Mouse (Mus musculus) gastrocnemius, adult 18-20 months (tissue): ENCODE results near the gene Rtn2. TPM values are rescaled to one million over a fixed set of nuclear protein-coding genes. Genes with fewer than 3 reads are reported as not detected.

Experiments used
- DNase-seq: peaks from one replicate; pipeline ENCODE4 v3.0.0; 2021; ENCODE audit warnings: low spot score
- total RNA-seq, 2 experiments: library from RNA; stranded (reverse); gene quantifications; 2 replicates each; pipeline ENCODE4 v1.2.3; 2021

Rtn2 gene
- total RNA-seq, 2 experiments from 2014 or later = 1,025 to 1,102 TPM

DNA sequence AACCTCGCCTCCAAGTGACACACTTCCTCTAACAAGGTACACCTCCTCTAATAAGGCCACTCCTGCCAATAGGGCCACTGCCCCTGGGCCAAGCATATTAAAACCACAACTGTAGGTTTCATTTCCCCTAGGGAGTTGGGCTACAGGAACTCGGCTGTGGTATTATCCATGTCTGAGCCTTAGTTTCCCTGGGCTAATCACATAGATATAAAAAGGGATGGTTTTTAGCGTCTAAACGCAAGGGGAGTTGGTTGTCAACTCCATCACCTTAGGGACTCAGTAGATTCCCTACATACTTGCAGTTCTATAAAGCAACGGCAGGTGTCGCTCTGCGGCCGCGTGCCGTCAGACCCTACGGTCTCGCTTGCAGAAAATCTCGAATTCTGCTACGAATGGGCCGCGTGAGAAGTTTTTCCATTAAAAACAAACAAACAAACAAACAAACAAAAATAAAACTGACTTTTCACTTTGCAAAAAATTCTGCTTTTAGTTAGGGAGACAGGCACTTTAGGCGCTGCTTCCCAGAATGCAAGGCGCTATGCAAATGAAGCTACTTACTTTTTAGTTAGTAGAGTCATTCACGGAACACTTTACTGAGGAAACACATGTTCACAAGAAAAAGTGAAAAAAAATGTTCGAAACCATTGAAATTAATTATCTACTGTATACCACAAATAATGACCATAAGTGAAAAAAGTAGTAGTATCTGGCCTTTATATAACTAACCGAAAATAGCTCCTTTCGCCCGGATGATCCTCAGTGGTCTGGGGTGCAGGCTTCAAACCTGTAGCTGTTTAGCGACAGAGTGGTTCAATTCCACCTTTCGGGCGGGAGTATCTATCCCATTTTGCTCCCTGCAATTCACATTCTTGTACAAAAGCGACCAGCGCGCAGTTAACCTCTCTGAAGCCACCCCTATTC is 18.3 kb downstream of the Rtn2 start:
- DNase-seq = peak; percentile 84

DNA sequence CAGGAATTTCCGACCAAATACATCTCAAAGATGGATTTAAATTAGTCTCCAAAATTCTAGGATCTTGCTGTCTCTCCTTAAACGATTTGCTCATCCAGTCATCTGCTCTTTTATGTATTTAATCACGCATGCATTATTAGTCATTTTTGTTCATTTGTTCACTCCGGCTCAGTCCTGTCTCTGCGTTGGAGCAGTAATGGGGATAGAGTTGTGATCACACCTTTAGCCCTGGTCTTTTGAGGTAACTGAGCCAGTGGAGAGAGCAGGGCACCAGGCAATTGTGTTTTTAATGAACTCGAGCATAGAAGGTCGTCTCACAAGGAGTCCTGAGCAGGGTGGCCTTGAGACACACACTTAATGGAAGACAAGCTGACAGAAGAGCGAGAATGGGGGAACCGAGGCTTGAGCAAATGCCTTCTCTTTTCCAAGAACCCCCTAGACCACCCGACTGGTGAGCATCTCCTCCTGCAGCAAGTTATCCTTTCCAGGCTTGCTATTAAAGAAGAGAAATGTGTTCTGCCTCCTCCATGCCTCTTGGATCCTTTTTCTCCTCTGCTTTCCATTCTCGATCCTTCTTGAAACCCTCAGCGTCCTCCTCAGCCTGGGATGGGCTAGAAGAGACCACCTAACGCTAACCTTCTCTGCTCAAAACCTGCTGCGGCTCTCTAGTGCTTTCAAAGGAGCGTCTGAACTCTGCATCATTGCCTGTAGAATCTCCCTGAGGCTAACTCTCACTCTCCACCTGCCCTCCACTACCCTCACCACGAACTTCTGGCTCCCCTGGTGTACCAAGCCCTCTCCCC is 19.2 kb downstream of the Rtn2 start:
- no peak for DNase-seq

DNA sequence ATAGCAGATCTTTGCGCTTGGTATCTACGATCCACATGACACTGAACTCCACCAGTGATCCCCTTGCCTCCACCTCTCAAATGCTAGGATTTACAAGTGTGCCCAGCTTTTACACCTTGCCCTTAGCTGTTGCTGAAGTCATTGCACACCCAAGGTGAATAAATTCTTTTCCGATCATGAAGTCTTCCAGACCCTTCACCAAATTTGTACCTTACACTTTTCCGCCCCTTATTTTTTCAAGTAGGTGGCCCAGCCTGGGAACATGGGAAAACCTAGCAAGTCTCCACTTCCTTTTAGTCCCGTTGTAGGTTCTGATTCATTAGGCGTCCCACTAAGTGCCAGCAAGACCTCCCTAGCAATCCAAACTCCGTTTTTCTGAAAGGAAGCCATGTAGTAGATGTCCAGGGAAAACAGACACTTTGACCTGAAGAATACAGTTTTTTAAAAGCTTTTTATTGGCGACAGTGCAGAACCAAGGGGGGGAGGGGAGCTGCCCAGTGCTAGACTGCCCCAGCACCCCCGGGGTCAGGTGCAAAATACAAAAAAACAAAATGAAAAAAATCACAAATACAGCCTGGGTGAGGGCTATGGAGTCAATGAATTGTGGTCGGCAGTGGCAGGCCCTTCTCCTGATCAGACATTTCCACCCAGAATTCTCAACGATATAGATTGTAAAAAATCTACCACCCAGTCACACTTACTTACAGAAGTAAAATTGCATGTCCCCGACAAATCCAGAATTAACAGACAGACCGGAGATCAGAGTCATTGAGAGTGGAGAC is 20.0 kb downstream of the Rtn2 start:
- DNase-seq = no peak

DNA sequence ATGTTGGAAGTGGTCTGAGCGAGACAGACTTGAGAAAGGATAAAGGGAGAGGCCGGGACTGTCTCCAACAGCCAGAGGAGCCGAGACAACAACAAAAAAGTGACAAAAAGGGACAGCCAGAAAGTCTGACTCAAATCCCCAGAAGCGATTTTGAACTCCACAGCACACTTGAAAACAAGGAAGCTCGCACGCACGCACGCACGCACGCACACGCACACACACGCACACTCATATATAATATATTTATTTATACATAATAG is 20.6 kb downstream of the Rtn2 start:
- DNase-seq = no peak

DNA sequence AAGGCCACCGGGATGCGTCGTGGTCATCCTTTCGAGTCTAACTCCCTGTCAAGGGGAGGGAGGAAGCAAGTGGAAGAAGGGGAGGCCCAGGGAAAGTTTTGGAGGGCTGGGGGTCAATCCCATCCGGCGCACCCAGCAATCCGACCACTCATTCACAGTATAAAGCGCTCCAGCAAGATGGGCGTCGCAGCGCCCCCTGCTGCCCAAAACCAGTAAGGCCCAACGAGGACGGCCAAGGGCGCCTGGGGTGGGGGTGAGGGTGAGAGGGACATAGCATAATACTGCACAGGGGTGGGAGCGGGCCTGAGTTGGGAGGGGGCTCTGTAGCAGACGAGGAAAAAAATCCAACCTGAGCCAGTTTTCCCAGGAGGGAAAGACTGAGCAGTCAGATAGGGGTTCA is 21.3 kb downstream of the Rtn2 start:
- peak; percentile 75 for DNase-seq

DNA sequence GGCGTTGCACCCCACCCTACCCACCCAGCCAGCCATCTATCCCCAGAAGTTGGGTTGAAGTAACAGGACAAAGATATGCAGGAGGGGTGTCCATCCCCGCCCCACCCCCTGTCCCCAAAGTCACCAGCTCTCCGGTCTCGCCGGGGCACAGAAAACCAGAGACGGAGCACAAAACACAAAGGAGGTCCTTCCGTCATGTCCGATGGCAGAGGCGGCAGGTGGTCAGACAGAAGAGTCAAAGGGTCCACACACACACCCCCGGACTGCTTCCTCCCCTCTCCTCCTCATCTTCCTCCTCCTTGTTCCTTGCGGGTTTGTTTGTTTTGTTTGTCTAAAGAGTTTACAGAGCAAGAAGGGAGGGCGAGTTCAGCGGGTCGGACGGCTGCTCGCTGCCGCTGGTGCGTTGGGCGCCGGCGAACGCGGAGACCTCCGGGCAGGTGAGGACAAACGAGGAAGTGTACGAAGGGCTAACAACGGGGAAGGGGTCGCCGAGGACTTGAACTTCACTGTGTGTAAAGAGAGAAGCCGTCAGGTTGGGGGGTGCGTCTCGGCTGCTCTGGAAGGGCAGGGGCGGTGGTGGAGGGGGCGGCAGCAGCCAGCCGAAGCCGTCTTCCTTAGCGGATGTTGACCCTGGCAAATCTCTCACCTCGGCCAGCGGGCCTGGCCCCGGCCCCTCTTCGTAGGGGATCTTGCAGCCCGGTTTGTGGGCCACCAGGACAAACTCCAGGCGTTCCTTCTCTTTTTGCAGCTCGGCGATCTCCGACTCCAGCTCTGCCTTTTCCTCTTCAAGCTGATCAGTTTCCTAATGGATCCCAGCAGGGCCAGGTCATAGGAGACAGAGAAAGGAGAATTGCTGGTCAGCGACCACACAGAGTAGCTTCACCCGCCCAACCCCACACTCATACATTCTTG is 22.3 kb downstream of the Rtn2 start:
- DNase-seq = no peak

DNA sequence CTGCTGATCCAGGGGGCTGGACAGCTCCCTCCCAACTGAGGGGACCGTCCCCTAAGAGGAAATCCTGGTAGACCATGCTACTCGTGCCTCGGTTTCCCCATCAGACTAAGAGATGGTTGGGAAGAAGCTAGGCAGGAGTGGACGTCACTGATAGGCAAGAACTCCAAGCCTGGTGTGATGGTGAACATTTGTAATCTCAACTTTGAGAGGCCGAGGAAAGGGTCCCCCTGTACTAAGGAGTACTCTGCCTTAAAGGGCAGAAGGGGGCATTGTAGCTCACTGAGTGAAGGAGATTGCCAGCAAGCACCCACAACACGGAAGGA is 22.9 kb downstream of the Rtn2 start:
- DNase-seq = no peak

DNA sequence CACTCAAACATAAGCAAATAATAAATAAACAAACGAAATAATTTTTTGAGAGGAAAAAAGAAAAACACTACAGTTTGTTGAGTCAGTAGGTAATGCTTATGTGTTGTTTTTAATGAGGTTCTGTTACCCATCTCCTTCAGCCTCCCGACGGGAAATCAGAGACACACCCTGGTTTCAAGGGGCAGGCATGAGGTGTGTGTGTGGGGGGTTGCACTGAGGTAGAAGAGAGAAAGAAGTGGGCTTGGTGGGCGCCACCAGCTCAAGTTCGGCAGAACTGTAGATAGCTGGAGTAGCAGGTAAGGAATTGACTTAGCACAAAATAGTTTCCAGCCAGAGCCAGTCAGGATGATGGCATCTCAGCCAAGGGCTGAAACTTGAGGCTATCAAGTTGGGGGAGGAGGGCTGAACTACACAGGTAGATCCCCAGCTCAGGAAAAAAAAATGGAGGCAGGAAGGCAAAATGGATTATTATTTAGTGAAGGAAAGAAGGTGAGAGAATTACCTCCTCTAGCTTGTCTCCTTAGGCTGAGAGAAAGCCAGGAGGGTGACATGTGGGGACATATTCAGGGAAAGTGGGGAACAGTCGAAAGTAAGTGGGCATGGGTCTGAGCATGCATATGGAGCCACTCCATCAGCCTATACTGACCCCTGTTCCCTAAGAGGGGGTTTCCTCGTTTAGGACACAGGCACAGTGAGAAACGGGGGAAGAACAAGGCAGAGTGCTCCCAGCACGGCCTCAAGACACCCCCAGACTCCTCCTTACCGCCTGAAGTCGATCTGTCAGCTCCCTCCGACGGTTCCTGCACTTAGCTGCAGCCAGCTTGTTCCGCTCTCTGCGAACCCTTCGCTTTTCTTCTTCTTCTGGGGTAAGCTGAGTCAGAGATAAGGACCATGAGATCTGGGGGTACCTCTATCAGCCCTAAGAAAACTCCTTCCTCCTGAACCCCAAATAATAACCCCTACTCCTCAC is 23.7 kb downstream of the Rtn2 start:
- DNase-seq = no peak

DNA sequence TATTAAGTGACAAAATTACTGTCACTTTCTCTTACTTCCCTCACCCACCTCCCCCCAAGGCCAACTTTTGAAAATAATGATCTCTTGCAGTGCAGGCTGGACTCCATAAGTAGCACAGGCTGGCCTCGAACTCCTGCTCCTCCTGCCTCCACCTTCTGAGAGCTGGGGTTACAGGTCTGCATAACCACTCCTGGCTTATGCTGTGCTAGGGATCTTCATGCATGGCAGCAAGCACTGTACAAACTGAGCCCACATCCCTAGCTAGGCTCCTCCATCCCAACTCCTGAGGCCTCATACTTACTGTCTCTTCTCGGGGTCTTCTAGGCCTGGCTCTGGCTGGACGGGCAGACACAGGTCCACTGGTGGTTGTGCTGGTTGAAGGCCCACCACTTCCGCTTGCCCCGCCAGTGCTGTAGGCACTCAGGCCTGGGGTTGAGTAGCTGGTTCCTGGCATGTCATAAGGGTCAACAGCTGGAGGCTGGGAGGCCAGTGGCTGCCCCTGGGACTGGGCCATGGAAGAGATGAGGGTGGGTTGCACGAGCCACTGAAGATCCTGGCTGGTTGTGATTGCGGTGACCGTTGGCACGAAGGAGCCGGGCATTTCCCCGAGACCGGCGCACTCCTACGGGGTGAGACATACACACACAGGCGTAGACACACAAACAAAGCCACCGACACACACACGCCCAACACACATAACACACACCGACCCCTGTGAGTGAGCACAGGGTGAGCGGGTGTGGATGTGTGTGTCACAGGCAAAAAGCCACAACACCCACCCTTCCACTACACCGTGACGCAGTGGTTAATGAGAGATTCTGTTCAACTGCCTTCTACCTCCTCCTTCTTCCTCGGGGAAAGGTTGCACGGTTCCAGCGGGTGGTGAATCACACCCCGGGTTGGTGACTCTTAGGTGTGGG is 24.7 kb downstream of the Rtn2 start:
- DNase-seq = no peak

DNA sequence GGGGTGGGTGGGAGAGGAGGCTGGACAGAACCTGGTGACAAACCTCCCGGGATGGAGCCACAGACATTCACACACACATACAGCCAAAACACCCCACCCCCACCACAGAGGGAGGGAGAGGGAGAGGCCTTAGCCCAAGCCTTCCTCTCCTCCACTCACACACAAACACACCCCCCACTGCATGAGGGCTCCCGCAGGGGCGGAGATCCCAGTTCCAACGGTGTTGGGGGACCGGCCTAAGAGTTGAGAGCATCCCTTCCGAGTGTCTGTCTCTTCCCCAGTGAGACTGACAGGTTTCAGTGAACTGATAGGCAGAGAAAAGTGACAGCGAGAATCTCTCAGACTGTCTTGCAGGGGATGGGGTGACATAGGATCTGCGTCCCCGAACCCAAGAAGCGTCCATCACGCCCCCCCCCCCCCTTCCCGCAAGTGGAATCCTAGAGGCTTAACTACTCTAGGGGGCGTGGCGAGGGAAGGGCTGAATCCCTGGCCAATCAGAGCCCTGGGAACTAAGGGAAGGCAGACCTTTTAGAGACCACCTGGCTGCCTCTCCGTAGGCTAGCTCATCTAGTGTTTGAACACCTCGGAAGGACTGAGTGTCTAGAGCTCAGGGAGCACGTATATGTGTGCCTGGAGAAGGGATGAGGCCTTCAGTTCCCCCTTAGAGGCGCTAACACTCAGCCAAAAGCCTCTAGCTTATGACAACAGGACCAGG is 25.5 kb downstream of the Rtn2 start:
- peak; percentile 84 for DNase-seq

DNA sequence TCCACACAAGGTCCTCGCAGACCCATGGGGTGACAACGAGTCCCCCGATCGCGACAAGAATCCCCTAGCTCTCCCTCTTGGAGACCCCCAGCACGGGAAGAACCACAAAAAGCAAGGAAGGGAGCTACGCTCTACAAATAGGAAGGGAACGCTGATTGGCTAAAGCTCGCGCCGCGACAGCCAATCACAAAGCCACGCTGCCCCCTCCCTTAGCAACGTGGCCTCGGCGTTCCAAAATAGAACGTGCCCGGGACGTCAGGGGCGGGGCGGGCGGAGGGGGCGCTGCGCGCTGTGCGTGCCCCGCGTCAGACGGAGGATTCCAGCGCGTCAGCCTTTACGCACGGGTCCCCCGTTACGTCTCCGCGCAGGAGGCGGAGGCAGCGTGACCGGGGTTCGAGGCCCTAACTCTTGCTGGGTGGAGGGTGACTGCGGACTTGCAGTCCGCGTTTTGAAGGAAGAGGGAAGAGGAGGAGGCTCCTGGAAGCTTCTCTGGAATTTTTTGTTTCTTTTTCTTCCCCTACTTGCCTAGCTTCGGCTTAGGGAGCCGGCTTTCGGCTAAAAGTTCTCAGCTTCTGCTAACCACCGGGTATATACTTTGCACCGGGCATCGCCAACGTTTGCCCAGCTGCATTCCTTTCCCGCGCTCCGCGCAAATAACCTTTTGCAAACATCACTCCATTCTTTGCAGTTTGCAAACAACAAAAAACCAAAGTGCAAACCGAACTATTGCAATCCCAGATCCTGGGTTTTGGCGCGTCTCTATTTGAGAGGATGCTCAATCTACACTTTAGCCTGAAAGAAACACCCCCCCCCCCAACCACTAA is 26.2 kb downstream of the Rtn2 start:
- peak; percentile 97 for DNase-seq

DNA sequence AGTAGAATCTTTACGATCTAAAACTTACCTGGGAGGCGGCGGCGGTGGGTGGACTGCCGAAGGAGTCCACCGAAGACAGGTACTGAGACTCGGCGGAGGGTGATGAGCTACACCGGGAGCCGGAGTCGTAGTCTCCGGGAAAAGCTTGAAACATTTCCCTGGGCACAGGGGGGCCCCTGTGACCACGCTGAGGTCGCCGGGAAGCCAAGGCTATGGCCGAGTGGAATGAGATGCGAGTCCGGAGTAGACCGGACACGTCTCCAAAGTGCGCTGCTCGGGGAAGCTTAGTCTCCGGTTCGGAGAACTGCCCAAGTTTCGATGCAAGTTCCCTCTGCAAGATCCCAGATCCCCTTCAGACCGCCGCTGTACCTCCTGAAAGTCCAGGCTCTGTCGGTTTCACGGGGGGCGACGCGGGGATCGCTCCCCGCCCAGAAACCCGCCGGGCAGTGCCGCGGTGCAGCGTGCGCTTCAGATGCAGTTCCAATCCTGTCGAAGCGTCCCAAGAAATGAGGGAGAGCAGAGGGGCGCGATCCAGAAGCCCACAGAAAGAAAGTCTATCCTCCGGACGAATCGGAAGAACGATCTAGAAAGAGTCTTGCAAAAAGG is 27.0 kb downstream of the Rtn2 start:
- DNase-seq = no peak

DNA sequence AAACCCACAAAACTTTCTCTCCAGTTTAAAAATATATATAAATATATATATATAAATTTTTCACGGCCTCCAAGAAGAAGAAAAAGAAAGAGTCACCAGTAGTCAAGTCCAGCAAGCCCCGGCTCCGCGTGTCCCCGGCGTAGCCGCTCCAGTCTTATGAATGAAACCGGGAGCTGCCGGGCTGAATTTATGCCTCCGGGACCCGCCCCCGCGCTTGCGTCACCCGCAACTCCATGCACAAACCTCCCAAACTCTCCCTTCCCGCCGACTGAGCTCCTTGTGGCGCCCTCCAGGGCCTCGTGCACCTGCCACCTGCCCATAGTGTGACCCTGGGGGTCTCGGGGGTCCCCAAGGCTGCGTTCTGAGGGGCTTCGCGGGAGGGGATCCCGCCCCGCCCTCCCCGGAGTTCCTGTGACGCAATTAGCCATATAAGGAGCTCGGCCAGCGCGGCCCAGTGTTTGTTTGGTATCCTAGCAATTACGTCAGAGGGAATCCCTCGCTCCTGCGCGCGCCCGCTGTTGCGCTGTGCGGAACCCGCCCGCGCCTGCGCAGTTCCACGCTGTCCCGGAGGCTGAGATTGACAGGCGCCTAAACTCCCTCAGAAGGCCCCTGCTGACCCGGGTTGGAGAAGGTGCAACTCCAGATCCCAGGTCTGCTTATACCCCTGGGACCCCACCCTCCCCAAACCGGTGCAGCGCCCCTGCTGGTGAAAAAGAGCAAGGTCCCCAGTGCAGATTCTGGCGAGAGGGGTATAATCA is 27.6 kb downstream of the Rtn2 start, which contains the start of gene Fosb:
Gene Fosb, minus strand, starts transcription at position 168 of the 758 bp plus-strand sequence.
- DNase-seq = peak; percentile 95

DNA sequence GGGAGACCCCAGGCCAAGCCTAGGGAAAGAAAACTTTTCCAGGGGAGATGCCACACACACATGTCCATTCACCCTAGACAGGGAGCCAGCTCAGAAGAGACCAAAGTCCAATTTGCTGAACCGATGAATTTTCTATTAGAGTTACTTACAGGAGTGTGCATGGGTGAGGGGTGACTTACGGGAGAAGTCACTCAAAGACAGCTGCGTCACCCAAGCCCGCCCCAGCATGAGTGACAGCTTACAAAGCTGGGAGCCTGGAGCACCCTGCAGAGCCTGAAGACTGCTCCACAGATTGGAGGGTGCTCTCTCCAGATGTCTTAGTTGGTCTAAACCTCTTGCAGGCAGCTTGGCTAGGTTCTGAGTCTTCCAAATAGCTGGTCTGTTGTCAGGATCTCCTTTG is 29.6 kb downstream of the Rtn2 start:
- no peak for DNase-seq

DNA sequence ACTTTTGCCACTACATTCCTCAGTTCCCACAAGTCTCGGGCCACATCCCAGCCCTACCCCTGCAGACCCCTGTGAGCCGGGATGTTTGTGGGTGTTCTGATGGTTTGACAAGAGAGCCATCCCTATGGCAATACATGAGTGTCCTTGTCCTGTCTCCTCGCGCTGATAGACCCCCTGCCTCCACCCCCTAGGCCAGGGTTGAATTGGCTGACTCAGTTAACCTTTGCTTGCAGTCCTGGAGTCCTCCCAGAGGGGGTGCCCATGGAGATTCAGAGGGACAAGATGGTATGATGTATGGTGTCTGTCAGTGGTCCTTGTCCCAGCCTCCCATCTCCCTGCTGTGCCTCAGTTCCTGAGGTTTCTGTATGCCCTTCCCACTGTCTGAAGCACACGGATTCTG is 31.6 kb downstream of the Rtn2 start:
- DNase-seq = no peak
